Mouse (Mus musculus): ENCODE results near the gene Zbtb5.

- TF ChIP-seq CTCF (IDR thresholded peaks at IDR 0.05; ENCODE audit: borderline replicate concordance, extremely low read depth, insufficient read depth, insufficient read length), result no peak
- TF ChIP-seq POLR2A (IDR thresholded peaks at IDR 0.05; ENCODE audit: borderline replicate concordance, extremely low read depth, insufficient read depth, insufficient read length, poor library complexity, severe bottlenecking), result no peak
Measured at GRCm38 (mm10) chr4:44994776-44995175, 17.4 kb downstream of the Zbtb5 start.

Measured in brain, embryonic 14.5 days (tissue).